Mouse (Mus musculus): ENCODE measurements around the gene Rspo1. TPM values are rescaled to one million over a fixed set of nuclear protein-coding genes. Genes with fewer than 3 reads are reported as not detected.

Gene Rspo1
- not detected for polyA plus RNA-seq (2017; shearing (Covaris generic))

GRCm38 (mm10) chr4:124985671-124986602 lies at the start of gene Rspo1:
Gene Rspo1 (plus strand): TSS chr4:124986430.

GRCm38 (mm10) chr4:124936613-124937471 lies 49.4 kb upstream of the Rspo1 start, which contains the start of gene 9930104L06Rik:
Gene 9930104L06Rik (plus strand): TSS chr4:124937048.

GRCm38 (mm10) chr4:124939211-124939610 lies 47.0 kb upstream of the Rspo1 start, which contains the start of gene Cdca8:
Gene Cdca8 (minus strand): TSS chr4:124939311.

GRCm38 (mm10) chr4:125015806-125016635 lies 29.8 kb downstream of the Rspo1 start, which contains the start of gene Gnl2:
Gene Gnl2 (plus strand): TSS chr4:125016585.

Other genes starting within 250 kb of the Rspo1 start
- 118 TPM for gene Inpp5b, start 244.6 kb upstream of the Rspo1 start, polyA plus RNA-seq (2017; shearing (Covaris generic))
- gene Mtf1, start 184.3 kb upstream of the Rspo1 start, polyA plus RNA-seq (2017; shearing (Covaris generic)), result 17.0 TPM
- gene Yrdc, start 135.8 kb upstream of the Rspo1 start, polyA plus RNA-seq (2017; shearing (Covaris generic)), result 182 TPM
- gene 1110065P20Rik, start 135.2 kb upstream of the Rspo1 start, polyA plus RNA-seq (2017; shearing (Covaris generic)), result 20.4 TPM
- gene Maneal, start 124.3 kb upstream of the Rspo1 start, polyA plus RNA-seq (2017; shearing (Covaris generic)), result 2.6 TPM
- gene Epha10, start 105.5 kb upstream of the Rspo1 start, polyA plus RNA-seq (2017; shearing (Covaris generic)), result 0.55 TPM
- gene 9930104L06Rik, start 49.4 kb upstream of the Rspo1 start, polyA plus RNA-seq (2017; shearing (Covaris generic)), result 8.6 TPM
- gene Cdca8, start 47.1 kb upstream of the Rspo1 start, polyA plus RNA-seq (2017; shearing (Covaris generic)), result 2.3 TPM
- 77.3 TPM for gene Gnl2, start 30.2 kb downstream of the Rspo1 start, polyA plus RNA-seq (2017; shearing (Covaris generic))
- gene Dnali1, start 79.3 kb downstream of the Rspo1 start, polyA plus RNA-seq (2017; shearing (Covaris generic)), result 0.29 TPM
- gene Snip1, start 80.2 kb downstream of the Rspo1 start, polyA plus RNA-seq (2017; shearing (Covaris generic)), result 38.7 TPM
- 46.2 TPM for gene Meaf6, start 98.7 kb downstream of the Rspo1 start, polyA plus RNA-seq (2017; shearing (Covaris generic))
- gene Zc3h12a, start 141.4 kb downstream of the Rspo1 start, polyA plus RNA-seq (2017; shearing (Covaris generic)), result 222 TPM

Measured in effector memory CD4-positive, alpha-beta T cell, adult 7 months (primary cell).